Mouse (Mus musculus): Measurements from ENCODE around the gene Rab11b.

DNA sequence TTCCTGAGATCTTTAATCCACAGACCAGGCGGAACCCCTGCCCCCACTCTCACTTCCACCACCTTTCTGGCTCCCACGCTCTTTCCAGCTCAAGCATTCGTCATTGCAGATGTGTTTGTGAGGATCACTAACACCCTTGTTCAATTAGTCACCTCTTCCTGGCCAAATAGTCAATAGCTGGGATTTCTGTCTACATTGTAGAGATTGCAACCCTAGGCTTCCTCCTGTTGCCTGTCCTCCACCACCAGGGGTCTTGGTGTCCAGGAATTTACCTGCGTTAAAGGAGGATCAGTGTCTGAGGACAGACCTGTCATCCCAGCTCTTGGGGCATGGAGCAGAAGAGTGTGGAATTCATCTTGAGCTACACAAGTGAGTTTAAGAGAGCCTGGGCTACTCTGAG is 21.7 kb upstream of the Rab11b start:
- TF ChIP-seq EP300 (IDR thresholded peaks at IDR 0.05; ENCODE audit: insufficient read depth, low read depth, low read length) (no peak), CTCF (IDR thresholded peaks at IDR 0.05; ENCODE audit: low read depth, low read length) (no peak)
